Mouse (Mus musculus) layer of hippocampus, adult 18-20 months (tissue): Measurements from ENCODE around the gene Shkbp1. TPM values are rescaled to one million over a fixed set of nuclear protein-coding genes. Genes with fewer than 3 reads are reported as not detected.
A peak's percentile ranks its signal among the peaks of the same experiment; 100 is the strongest.

Experiments
- DNase-seq, 2 experiments: peaks; one replicate each; pipeline ENCODE4 v3.0.0; 2022; ENCODE audit warnings: low spot score in 2 of 2
- total RNA-seq, 2 experiments: library from RNA; stranded (reverse); gene quantifications; 2 replicates each; pipeline ENCODE4 v1.2.3; 2021

Gene Shkbp1
- total RNA-seq, 2 experiments from 2014 or later = 25.8 to 28.2 TPM

DNA sequence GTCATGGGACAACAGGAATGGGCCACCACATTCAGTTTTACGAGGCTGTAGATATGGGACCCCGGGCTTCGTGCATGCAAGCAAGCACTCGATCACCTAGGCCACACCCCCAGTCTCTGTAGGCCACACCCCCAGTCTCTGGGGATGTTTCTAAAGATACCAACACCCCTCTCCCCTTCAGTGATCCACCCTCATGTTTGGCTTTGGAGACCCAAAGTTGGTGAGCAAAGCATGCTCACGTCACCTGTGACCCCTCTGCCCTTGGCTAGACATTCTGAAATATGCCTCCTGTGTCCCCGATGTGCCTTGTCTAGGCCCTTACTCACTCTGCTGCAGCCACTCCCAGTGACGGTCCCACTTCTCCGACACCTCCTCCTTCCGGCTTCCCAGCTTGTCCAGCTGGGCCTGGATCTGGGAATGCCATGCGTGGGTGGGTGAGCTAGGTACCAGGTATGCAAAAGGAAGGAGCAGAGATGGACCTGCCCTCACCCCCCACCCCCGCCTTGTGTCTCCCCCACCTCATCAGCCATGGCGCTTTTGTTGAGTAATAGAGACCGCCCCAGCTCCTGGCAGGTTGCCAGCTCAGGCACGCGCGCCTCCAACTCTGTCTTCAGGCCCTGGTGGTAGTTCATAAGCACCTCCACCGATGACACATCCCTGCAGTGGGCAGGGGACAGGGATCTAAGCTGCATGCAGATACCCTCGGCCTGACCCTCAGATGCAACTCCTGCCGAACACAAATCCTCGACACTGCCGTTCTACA lies 10.4 kb upstream of the Shkbp1 start:
- DNase-seq = peak in 1 of 2 experiments; percentile 51

DNA sequence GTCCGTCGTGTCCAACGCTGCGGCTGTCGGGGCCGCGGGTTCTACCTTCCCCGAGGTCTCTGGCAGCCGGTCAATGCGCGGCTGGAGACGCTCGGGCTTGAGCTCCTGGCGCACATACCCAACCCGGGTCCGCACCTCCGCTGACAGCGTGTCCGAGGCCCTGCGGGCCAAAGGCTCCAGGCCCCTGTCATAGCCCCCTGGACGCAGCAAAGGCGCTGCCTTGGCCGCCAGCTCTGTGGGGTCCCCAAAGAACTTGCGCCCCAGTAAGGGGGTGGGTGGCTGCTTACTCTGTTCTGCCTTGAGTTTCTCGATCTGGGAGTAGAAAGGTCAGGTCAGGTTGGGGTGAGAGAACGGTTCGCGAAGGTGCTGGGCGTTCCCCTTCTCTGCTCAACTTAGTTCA lies 8.6 kb upstream of the Shkbp1 start:
- DNase-seq = no peak

DNA sequence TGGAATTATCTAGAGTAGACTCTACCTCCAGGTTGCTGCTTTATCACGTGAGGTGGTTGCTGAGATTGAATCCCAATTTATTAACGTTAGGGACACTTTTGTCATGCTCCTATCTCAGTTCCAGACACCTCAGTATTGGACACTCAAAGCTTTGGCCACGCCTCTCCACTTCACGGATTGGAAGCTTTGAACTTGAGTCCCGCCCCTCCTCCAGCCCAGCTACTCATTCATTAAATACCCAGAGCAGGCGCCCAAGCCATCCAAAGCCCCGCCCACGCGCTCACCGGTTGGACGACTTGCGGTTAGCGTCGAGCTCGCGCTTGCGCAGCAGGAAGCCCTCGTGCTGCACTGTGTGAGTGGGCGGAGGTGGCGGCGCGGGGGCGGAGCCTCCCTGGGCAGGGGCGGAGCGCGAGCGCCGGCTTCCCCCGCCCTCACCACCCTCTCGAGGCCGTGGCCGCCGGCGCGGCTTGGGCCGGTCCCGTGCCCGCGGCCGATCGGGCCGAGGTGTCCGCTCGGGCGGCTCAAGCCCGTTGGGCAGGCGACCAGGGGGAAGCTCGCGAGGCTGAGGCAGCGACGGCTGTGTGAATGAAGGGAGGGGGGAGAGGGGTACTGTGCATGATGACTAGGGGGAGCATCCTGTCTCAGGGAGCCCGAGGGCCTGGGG lies 5.6 kb upstream of the Shkbp1 start:
- DNase-seq = peak; percentile 97 to 99

DNA sequence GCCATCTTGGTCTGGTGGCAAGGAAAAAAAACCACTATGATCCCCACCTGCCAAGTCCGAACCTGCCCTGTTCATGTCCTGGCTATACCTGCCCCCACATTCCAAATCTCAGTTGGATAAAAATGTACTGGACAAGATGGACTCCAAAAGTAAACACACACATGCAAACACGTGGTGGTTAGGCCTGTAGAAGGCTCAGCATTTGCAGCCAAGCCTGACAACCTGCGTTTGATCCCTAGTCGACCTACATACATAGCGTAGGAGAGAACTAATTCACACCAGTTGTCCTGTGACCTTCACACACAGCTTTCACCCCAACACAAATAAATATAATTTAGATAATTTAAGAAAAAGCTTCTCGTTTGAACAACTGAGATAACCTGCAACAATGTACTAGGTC lies 4.9 kb upstream of the Shkbp1 start:
- no peak for DNase-seq

DNA sequence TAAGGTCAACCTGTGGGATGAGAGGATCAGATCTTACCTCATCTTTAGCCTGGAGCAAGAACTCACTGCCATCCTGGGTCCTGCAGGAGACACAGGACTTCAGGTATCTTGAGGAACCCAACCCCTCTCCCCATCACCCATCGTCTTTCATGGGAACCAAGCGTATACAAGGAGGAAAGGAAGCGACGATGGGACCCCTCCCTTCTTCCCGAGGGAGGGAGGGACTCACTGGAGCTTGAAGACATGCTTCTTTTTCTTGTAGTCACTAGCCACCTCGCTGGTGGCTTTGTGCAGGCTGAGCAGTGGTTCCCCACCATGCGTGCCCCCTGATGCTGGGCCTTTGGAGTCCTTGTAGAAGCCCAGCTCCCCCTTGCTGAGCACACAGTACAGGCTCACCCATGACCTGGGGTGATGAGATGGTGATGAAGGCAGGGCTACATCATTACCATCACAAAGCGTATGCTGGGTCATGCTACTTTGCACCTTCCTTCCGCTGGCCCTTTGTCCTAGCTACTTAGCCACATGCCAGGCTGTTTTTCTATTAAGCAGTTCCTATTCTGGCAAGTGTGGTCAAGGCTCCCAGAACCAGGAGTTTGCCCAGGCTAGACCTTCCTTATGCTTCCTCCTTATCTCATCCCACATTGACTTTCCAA lies 4.0 kb upstream of the Shkbp1 start:
- DNase-seq = no peak

DNA sequence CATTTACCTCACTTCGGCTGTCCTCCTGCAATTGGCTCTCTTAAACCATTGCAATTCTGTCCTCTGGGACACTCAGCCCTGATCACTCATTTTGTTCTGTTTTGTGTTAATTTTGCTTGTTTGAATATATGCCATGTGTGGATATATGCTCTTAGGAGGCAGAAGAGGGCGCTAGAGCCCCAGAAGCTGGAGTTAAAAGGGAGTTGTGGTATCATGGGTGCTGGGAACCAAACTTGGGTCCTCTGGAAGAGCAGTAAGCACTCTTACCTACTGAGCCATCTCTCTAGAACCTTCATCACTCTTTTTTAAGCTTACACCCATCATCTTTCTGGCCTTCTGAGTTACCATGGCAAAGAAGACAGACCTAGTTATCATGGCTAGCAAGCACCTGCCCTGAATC lies 3.3 kb upstream of the Shkbp1 start:
- DNase-seq = no peak

DNA sequence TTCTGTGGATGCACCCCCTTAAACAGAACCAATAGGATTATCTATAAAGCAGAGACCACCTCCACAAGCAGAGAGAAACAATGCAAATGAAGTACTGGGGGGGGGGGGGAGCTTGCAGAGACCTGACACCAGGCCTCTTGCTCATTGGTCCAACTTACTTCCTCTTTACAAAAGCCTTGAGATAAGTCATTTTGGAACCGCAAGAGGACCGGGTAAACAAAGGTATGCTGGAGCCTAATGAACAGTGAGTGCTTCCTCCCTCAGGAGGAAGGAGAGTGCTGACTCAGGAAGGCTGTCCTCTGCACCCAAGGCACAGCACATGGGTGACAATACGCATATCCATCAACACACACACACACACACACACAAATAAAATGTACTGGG lies 1.8 kb upstream of the Shkbp1 start:
- DNase-seq = no peak

DNA sequence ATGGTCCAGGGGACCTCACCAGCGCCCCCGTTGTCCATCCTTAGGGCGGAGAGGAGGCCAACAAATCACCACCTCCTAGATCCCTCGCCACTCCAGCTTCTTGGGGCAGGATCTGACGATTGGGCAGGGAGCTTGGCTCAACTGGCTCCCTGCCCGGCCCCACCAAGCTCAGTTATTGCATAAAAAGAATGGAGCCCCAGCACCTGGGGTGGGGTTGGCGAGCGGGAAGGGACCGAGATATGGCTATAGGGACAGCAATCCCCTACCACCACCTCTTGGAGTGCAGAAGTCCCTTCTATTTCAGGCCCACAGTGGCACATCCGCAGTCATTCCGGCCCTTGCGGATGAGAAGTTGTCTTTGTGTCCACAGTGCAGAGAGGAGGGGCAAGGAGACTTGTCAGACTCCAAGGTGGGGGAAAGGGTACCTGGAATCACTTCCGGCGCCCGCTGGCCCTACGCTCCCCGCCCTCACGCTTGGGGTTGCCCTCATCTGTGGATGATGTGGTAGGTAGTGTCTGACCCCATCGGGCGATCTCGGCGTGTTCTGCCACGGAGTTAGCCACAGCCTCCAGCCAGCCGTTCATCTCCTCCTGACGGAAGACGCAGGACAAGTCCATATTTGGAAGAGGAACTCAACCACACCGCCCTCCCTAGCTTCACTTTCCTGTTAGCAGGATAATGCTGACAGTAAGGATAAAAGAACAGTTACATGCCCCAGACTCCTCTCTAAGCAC lies 1.2 kb upstream of the Shkbp1 start, which contains the start of gene Gm20479:
TSS of gene Gm20479 (minus strand) at position 559 of the 734 bp plus-strand sequence.
- DNase-seq = no peak

DNA sequence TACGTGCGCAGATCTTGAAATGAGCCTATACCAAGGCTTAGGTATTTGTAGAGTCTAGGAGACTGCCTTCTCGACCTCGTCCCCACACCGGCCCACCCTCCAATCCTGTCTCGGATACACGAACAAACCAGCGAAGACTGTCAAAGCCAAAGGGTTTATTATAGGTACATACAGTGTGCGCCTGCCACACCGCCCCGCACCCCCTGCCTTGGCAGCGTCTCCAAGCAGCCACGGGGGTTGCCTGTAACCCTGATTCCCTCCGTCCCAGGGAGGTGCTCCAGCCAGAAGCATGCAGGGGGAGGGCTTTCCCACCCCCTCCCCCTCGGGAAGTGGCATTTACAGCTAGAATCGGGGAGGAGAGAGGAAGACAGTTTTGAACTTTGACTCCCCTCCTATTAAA lies 429 bp upstream of the Shkbp1 start:
- DNase-seq = no peak

DNA sequence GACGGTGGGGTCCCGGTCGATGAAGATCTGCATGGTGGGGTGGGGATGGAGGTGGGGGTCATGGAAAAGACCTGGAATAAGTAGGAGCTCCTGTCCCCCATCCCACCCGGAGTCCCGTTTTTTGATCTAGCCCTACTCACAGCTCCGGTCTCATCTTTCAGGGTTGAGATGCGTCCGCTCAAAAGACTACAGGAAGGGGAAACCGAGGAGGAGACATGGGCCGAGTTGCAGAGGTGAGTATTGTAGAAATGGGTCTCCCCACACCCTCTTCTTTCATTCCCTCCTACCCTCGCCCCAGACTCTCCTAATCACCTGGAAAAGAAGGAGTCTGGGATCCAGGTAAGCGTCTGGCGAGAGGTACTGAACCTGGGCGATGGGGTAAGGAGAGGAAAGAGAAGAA lies 558 bp downstream of the Shkbp1 start:
- DNase-seq = no peak

DNA sequence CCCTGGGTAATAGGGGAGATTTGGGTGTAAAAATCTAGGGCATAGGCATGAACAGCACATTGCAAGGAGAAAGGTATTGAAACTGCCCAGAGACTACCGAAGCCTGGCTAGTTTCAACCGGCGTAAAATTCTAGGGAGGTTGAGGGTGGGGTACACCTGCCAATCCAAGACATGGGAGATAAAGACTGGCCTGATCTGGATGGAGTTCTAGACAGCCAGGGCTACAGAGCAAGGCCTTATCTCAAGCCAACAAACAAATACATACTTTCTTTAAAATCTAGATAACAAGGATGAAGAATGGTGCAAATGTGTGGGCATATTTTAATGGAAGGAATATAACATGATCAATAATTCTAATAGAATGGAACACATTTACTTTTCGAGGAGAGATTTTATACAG lies 1.0 kb downstream of the Shkbp1 start:
- no peak for DNase-seq

DNA sequence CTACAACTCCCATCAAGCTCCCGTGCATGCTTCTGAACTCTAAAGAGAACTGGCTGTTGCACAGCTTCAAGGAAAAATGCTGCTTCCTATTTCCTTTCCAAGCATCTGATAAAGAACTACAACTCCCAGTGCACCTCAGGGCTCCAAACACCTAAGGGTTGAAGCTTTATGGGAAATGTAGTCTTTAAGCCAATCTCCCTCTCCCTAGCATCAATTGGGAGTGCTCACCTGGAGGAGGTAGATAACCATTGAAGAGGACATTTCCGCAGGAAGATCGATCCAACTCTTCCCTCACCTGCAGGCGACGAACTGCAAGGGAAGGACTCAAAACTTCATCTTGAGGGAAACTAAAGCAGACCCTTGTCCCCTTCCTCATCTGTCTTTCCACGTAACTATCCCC lies 1.7 kb downstream of the Shkbp1 start:
- DNase-seq = no peak

DNA sequence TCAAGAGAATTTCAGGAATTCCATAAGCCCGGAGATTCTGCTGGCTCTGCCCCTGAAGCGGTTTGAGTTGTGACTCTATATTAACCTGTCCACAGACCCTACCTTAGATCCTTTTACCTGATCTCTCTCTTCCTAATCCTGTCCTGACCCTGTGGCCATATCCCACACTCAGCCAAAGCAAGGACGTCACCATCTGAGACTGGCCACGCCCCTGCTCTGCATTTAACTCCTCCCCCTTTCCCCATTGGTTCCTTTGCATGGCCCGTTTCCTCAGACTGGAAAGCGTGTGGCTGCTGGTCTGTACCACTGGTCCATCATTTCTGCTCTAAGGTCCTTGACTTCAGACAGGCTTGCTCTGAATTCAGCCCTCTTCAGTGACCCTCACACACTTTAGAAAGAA lies 10.4 kb downstream of the Shkbp1 start:
- DNase-seq = no peak

DNA sequence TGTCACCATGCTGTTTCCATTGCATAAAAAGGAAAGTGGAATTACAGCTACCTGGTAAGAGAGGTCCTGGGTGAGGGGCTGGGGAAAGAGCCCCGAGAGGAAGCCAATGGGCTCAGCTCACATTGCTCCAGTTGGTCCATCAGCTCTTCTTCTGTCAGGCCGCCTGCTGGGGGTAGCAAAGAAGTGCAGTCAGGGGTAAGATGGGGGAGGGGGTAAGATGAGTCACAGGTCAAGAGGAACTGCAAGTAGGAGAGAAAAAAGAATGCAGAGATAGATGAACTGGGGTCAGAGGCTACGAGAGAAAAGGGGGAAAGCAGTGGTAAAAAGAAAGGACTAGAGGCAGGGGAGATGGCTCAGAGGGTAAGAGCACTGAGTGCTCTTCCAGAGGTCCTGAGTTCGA lies 13.2 kb downstream of the Shkbp1 start:
- no peak for DNase-seq

DNA sequence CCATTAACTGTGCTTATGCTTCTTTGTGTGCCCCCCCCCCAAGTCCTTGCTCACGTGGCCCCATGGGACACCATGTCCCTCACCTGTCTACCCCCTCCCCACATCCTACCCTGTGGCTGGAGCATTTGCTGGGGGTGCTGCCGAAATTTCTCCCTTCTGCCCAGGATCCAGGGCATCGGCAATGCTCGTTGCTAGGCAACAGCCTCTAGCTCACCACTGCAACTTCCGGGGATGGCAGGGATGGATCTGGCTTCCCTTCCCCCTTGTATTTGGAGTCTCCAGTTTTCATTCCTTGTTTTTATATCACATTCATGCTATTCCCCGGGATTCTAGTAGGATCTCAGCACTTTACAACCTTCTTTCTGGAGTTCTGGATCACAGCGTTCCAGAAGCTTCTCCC lies 16.3 kb downstream of the Shkbp1 start:
- DNase-seq = peak; percentile 73 to 83

DNA sequence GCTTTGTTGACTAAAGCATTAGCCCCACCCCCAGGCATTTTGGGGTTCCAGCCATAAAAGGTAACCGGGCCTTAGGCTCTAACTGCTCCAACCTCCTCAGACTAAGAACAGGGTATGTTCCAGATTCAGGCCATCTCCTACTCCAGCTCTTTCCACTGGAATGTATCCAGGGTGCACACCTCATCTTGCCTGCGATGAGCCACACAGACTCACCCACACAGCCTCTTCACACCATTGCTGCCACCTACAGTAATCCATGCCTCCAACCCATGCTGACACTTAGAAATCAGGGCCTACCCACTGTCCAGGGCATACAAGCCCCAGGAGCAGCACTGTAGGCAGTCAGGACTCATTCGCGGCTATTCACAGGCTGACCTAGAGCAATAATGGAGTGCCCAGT lies 16.7 kb downstream of the Shkbp1 start:
- DNase-seq = no peak

DNA sequence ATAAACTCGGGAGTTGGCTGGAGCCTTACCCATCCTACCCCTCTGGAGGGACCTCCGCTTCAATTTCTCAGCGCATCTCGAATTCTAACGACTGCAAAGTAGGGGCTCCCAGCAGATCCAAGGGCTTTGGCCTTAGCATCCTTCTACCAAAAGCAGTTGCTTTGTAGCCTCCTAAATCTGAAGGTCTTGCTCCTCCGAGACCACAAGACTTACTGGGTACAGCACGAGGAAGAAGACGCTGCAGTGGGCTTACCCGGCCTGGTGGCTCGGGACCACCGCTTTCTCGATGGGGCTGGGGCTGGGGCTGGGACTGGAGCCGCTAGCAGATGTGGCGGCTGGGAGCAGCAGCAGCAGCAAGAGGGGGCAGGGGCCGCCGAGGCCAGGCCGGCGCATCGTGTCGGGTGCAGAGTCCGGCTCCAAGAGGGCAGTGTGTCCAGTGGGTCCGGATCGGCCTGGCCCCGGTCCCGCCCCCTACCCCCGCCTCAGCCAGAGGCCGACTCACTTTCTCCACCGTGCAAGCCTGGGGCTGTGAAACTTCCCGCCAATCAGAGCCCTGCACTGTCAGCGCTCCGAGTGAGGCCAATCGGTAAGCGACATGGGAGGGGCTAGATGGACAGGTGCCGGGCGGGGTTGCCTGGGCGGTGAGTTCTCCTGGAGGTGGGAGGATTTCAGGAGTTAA lies 18.5 kb downstream of the Shkbp1 start, which contains the start of gene Ltbp4:
TSS of gene Ltbp4 (minus strand) at position 518 of the 679 bp plus-strand sequence.
- DNase-seq = no peak

DNA sequence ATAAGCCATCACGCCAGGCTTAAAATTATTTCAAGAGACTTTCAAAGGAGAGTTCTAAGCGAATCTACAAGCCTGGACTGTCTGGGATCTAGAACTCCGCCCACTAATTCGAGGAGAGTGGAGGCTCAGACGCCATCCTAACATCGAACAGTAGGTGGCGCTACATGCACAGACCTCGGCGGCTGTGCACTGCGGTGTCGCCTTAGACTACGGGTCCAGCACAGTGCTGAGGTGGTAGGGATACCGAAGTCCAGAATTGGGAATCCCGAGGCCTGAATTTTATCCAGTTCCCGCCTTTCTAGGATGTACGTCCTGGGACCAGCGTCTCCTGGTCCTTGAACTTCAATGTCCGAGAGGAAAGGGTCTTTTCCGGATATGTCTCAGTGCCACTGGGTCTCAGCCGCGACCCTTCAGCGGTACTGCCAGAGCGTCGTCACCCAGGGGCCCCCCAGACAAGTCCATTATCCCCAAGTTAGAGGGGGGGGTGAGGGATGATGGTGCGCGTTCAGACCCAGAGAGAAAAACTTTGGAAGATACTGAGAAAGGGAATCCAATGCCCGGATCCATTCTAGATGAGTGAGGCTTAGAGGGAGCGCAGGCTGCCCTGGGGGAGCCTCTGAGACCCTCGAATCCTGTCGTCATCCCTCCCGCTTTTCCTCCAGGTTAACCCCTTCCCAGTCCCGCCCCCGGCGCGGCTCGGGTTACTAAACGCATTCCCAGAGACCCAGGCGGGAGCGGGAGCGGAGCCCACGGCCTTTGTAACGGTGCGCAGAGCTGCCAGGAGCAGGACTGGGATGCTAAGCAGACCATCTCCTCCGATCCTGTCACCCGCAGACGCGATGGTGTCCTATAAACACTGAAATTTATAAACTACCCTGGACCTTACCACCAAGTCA lies 19.6 kb downstream of the Shkbp1 start:
- peak; percentile 85 to 97 for DNase-seq

DNA sequence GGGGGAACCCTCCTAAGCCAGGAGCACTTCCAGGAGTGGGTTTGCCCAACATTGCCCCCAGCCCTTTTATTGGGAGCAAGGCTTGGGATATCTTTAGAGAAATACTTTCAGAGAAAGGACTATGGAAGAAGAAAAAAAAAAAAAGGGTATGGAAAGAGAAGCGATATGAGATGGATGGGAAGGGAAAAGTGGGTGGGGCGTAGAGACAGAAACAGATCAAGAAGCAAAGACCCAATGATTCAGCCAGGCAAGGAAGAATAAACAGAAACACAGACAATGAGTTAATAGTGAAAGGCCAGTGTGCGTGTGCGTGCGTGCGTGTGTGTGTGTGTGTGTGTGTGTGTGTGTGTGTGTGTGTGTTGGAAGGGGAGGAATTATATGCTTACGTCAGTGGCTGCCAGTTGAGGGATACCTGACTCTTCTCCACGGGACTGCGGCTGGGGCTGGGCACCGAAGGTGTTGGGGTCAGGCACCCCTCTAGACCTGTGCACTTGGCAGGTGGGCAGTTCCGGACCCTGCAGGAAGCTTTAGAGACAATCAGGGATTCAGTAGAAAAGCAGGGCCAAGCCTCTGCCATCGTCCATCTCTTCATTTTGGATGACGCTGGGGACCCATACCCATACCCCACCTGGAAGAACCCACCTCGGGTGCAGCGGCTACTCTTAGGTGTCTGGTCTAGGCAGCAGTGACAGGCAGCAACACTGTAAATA lies 20.7 kb downstream of the Shkbp1 start:
- no peak for DNase-seq
